Mouse (Mus musculus) ES-E14 (cell line): ENCODE measurements at regions not wholly inside any gene's neighbourhood (a gene's known extent, or its start where the extent isn't known, plus 50 kb on each side); places are given as distances from the start of the nearest gene placed in this dataset.

Source experiments
- DNase-seq: peaks from one replicate; pipeline ENCODE4 v3.0.0-alpha.2; 2013; ENCODE audit warnings: low read depth, low spot score
- H3K27ac ChIP-seq: 2 replicates; pipeline ENCODE4 v1.5.1; 2012; ENCODE audit warnings: low read depth, mild to moderate bottlenecking, low read length, moderate library complexity, mixed read lengths; ENCODE audit not compliant: poor library complexity, insufficient read depth, severe bottlenecking
- H3K36me3 ChIP-seq: 2 replicates; pipeline ENCODE4 v1.6.1; 2012; ENCODE audit warnings: mild to moderate bottlenecking, low read length, moderate library complexity, mixed read lengths; ENCODE audit not compliant: control insufficient read depth, poor library complexity, insufficient read depth, severe bottlenecking
- H3K4me1 ChIP-seq, 2 experiments: fragments of 150-350 bp in 1 of 2; sonication (generic) in 1 of 2; 2 replicates each; pipeline ENCODE4 v1.6.1; 2012; ENCODE audit warnings: low read length in 2 of 2, mild to moderate bottlenecking in 1 of 2, mixed read lengths in 1 of 2; ENCODE audit not compliant: control insufficient read depth in 2 of 2, insufficient read depth in 2 of 2, poor library complexity in 1 of 2
- H3K4me3 ChIP-seq, 2 experiments: fragments of 150-350 bp in 1 of 2; sonication (generic) in 1 of 2; 2 replicates each; pipeline ENCODE4 v1.5.1; 2012; ENCODE audit warnings: low read length in 2 of 2, low read depth in 1 of 2, mild to moderate bottlenecking in 1 of 2, mixed read lengths in 1 of 2; ENCODE audit not compliant: insufficient read depth in 1 of 2, poor library complexity in 1 of 2, severe bottlenecking in 1 of 2
- H3K9ac ChIP-seq: 2 replicates; pipeline ENCODE4 v1.6.1; 2012; ENCODE audit warnings: low read depth, mild to moderate bottlenecking, low read length, mixed read lengths; ENCODE audit not compliant: poor library complexity, insufficient read depth, severe bottlenecking
- H3K9me3 ChIP-seq: fragments of 150-350 bp; sonication (generic); 2 replicates; pipeline ENCODE4 v1.6.1; 2012; ENCODE audit warnings: low read depth, mild to moderate bottlenecking, low read length; ENCODE audit not compliant: control insufficient read depth, insufficient read depth
- CHD2 ChIP-seq: IDR thresholded peaks from 2 replicates; pipeline ENCODE4 v1.6.1; 2014; ENCODE audit warnings: mild to moderate bottlenecking, low read depth, low read length, inconsistent platforms
- HCFC1 ChIP-seq: IDR thresholded peaks from 2 replicates; pipeline ENCODE4 v1.6.1; 2012; ENCODE audit warnings: low read length, inconsistent platforms, borderline replicate concordance; ENCODE audit not compliant: insufficient read depth
- MAFK ChIP-seq: IDR thresholded peaks from 2 replicates; pipeline ENCODE4 v1.6.1; 2014; ENCODE audit warnings: mild to moderate bottlenecking, low read depth, low read length, inconsistent platforms; ENCODE audit not compliant: insufficient read depth
- ZC3H11A ChIP-seq: IDR thresholded peaks from 2 replicates; pipeline ENCODE4 v1.6.1; 2012; ENCODE audit warnings: low read depth, mild to moderate bottlenecking, inconsistent platforms, low read length, borderline replicate concordance
- ZNF384 ChIP-seq: IDR thresholded peaks from 2 replicates; pipeline ENCODE4 v1.6.1; 2012; ENCODE audit warnings: low read depth, low read length, inconsistent platforms
- in situ Hi-C, 2 experiments: fragments of 600-800 bp; cut with MboI; formaldehyde crosslinking; loops; one replicate each; pipeline ENCODE4 v1.15.1; 2025; ENCODE audit warnings: low sequenced_read_pairs in 2 of 2, inconsistent platforms in 1 of 2; ENCODE audit not compliant: unreplicated experiment in 2 of 2

DNA sequence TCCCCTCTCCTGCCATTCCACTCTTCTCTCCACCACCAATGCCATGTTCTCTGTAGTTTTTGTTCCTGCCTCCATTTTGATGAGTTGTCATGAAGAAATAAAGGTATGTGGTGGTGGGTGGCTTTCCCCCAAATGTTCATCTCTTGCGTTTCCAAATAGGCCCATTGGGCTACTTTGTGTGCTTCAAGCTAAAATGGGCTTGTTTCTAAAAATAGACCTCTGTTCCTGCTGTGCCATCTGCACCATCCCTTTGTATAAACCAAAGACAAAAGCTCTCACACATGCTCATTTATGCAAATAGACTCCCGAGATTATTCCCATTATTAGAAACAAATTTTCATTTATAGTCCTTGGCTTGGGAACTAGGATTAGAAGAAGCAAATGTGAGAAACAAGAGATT is 264.3 kb upstream of the Kcnj16 start:
- no peak for DNase-seq
- in situ Hi-C loops = no loop called here
- H3K9ac ChIP-seq = no peak overlapping the region

DNA sequence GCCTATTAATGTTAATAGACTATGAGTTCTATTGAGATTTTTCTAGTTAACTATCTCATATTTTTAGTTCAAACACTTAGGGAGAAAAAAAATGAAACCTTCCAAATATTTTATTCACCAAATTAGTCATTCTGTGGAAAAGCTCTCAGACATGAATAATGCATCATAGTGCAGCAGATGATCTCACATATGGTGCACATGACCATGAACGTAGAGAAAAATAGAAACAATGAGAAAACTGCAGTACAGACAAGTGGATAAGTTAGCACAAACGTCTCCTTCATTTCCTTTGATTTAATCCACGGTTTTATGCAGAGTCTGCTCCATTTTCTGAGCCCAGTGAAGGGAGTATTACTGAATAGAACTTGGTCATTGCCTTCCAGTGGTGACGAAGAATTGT is 260.5 kb upstream of the Kcnj16 start:
- no peak for DNase-seq
- Histone ChIP-seq H3K4me1 (no peaks in the 10 kb centered on the region), H3K36me3 (no peaks in the 10 kb centered on the region), H3K27ac (no peak overlapping the region), H3K9ac (no peak overlapping the region), H3K4me3 (no peak overlapping the region), H3K9me3 (no peaks in the 10 kb centered on the region)
- no peak for TF ChIP-seq ZC3H11A
- no peak for TF ChIP-seq CHD2
- TF ChIP-seq ZNF384 = no peak
- TF ChIP-seq HCFC1 = no peak
- TF ChIP-seq MAFK = no peak
- in situ Hi-C loops = no loop called here

More for the DNA sequence above, 264.3 kb upstream of the Kcnj16 start:
- Histone ChIP-seq H3K4me3 (no peak overlapping the region), H3K4me1 (no peaks in the 10 kb centered on the region), H3K36me3 (no peaks in the 10 kb centered on the region), H3K9me3 (no peaks in the 10 kb centered on the region), H3K27ac (no peak overlapping the region)
- no peak for TF ChIP-seq CHD2
- no peak for TF ChIP-seq ZNF384
- TF ChIP-seq HCFC1 = no peak
- no peak for TF ChIP-seq ZC3H11A
- no peak for TF ChIP-seq MAFK

DNA sequence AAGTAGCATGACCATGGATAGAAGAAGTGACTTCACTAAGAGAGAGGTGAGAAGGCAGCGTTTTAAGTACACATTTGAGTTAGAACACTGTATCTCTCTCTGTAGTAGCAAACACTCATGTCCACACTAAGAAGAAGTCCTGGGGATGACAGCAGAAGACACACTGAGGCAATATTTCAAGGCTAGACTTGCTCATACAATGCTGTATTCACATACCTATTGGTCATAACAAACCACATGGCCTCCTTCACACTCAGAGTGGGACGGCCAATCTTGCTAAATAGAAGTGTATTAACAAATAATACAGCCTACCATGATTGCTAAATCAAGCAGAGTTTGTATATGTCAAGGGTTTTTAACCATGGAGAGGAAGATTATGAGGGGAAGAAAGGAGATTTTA is 252.5 kb upstream of the Kcnj16 start:
- no peaks in the 10 kb centered on the region for H3K36me3 ChIP-seq
- TF ChIP-seq ZC3H11A (no peak), CHD2 (no peak), ZNF384 (no peak), HCFC1 (no peak), MAFK (no peak)
- in situ Hi-C loops = no loop called here
- H3K4me1 ChIP-seq = no peaks in the 10 kb centered on the region
- H3K27ac ChIP-seq = no peak overlapping the region
- H3K4me3 ChIP-seq = no peak overlapping the region
- DNase-seq = no peak
- no peak overlapping the region for H3K9ac ChIP-seq
- H3K9me3 ChIP-seq = no peaks in the 10 kb centered on the region

DNA sequence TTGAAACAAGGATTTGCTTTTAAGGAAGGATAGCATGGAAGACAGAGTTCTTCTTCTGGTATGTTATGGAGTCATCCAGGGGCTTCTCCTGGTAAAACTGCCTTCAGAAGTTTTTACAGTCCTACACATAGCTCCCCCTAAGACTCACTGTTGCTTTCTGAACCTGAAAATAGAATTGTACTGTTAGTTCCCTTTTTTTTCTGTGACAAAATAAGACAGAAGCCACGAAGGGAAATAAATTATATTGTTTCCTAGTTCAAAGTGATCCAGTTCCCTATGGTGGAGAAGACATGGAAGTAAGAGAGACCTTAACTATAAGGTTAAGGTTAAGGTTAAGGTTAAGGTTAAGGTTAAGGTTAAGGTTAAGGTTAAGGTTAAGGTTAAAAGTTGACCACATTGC is 251.5 kb upstream of the Kcnj16 start:
- no peak for DNase-seq
- in situ Hi-C loops = no loop called here
- H3K4me1 ChIP-seq = no peaks in the 10 kb centered on the region
- H3K9me3 ChIP-seq = no peaks in the 10 kb centered on the region
- TF ChIP-seq ZNF384 (no peak), MAFK (no peak), ZC3H11A (no peak), HCFC1 (no peak), CHD2 (no peak)
- H3K4me3 ChIP-seq = no peak overlapping the region
- H3K36me3 ChIP-seq = no peaks in the 10 kb centered on the region
- no peak overlapping the region for H3K9ac ChIP-seq
- H3K27ac ChIP-seq = no peak overlapping the region

DNA sequence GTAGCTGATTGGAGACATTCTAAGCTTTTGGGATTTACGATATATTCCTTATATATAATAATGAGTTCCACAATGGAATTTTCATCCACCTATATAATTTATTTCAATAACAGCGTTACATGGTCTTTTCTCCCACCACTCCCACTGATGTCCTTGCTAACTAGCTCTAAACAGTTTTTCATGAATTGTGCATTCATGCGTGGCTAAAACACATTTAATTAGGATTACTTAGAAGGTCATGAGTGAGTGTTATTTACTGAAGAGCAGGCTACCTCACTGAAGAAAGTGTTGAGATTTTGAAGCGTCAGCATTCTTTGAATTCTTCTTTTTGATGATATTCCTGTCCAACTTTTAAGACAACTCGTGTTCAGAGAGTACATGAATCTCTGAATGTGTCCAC is 245.1 kb upstream of the Kcnj16 start:
- Histone ChIP-seq H3K36me3 (no peaks in the 10 kb centered on the region), H3K4me1 (no peaks in the 10 kb centered on the region), H3K27ac (no peak overlapping the region), H3K9me3 (no peaks in the 10 kb centered on the region), H3K4me3 (no peak overlapping the region), H3K9ac (no peak overlapping the region)
- no peak for DNase-seq
- in situ Hi-C loops = no loop called here
- TF ChIP-seq ZC3H11A (no peak), ZNF384 (no peak), HCFC1 (no peak), MAFK (no peak), CHD2 (no peak)
